Mouse (Mus musculus) thymus, postnatal 0 days (tissue): ENCODE data around the gene Vasp. TPM values are rescaled to one million over a fixed set of nuclear protein-coding genes. Genes with fewer than 3 reads are reported as not detected.

Source experiments
- DNase-seq: peaks from one replicate; pipeline ENCODE4 v3.0.0-alpha.2; 2015; ENCODE audit warnings: low spot score
- polyA plus RNA-seq: library from polyadenylated mRNA; unstranded; fragments of >200 nt; fragmentation: Nextera tagmentation; extraction: Ambion mirVana; gene quantifications from 2 replicates; pipeline ENCODE4 v1.2.1, GENCODE M21; 2015

Vasp gene
- polyA plus RNA-seq, 1 experiment from 2014 or later, result 74.3 TPM

DNA sequence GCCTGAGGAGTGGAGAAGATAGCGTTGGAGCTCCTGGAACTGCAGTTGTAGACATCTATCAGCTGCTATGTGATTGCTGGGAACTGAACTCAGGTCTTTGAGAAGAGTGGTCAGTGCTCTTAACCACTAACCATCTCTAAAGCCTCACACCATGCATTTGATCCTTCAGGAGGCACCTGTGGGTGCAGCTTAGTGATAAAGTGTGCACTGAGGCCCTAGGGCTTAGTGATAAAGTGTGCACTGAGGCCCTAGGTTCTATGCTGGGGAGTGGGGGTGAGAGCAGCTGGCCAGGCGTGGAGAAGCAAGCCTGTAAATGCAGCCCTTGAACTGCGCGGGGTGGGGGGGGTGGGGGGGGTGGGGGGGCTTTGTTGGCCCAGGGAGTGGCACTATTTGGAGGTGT is 31.6 kb downstream of the Vasp start:
- DNase-seq, result no peak

DNA sequence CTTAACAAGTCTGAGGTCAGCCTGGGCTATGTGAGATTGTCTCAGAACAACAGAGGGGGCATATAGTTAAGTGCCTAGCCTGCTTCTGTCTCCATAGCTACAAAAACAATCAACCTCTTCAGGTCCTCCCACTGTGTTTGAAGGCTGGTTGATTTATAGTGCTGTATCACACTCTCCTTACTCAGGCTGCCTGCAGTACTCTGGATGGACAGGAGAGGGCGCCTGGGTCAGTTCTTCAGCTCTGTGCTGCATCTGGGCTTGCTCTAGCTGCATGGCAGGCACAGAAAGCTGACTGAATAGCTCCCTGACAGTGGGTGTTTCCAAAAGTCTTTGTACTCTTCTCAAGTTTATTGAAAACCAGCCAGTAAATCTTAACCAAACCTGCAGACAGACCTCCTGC is 32.2 kb downstream of the Vasp start:
- DNase-seq, result peak; percentile 87

DNA sequence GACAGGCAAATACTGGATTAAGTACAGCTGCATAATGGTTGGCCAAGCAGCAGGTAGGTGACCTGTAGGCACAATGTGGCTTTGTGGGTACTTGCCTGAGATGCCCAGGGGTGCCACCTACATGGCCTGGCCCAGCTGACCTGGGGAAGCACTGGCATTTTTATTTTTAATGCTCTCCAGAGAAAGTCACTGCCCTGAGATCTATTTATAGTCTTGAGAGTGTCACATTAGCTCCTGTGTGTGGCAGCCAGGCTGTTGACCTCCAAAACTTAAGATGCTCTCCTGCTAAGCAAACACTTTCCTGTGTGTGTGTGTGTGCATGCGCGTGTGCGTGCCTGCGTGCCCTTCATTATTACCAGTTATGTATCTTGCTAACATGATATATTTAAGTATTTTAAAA is 33.3 kb downstream of the Vasp start:
- DNase-seq, result no peak

DNA sequence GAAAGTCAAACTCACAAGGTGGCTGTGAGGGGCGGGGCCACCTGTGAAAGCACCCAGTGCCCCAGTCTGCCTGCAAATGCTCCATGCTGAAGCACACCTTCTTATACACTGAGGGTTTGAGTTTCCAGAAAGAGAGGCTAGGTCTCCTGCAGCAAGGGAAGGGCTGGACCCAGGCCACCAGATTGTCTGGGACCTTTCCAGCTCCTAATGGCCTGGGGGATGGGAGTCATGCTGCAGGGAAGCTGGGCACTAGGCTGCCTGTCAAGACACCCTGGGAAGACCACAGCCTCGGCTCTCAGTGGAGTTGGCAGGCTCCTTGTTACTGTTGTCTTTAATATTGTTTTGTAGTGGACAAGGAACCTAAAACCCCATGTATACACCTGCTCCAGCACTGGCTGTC is 35.2 kb downstream of the Vasp start:
- no peak for DNase-seq

DNA sequence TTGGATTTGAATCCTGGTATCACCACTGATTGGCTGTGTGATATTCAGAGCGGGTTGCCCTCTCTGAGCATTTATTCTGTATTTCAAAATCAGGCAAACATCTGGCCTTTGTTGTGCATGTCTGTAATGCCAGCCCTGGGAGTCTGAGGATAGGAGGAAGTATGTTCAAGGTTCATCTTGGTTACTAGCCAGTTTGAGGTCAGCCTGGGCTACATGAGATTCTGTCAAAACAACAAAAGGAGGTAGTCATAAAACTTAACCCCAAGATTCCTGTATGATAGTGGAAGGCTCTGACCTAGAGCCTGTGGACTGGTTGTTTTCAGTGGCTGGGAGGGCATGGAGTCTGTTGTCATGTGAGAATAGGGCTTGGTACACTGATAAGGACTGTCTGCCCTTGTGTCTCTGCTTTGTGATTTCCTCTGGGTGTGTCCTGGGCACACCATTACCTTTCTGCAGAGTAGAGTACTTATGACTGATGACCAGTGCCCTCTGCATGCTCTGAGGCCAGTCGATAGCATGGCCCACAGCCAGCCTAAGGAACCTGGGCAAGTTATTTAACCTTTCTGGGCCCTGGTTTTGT is 36.4 kb downstream of the Vasp start:
- DNase-seq, result no peak

DNA sequence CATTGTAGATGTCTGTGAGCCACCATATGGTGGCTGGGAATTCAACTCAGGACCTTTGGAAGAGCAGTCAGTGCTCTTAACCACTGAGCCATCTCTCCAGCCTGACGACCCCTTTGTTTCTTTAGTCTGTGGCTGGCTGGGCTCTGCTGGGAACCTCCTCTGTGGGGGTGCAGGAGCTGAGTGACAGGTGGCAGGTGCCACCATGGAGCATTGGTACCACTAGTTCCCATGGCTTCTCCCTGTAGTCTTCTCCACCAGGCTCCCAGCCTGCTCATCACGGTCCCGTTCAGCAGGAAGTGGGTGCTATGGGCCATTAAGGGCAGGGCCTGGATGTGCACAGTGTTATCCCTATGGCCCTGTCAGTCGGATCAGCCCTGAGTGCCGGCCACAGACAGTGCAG is 37.0 kb downstream of the Vasp start:
- DNase-seq, result no peak

DNA sequence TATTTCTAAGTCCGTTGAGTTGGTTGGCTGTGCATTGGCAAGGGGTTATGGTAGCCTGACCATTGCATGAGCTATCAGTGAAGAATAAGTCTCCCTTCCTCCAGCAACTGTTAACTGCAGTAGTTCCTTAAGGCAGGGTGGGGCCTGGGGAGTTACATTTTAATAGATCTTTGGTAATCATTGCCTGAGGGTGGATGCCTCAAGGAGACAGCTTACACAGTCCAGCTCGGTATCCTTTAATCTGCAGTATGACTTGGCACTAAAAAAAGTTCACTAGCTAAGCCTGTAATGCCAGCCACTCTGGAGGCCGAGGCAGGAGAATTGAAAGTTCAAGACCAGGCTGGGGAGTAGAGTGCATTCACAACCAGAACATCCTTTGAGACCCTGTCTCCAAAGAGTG is 39.8 kb downstream of the Vasp start:
- no peak for DNase-seq

DNA sequence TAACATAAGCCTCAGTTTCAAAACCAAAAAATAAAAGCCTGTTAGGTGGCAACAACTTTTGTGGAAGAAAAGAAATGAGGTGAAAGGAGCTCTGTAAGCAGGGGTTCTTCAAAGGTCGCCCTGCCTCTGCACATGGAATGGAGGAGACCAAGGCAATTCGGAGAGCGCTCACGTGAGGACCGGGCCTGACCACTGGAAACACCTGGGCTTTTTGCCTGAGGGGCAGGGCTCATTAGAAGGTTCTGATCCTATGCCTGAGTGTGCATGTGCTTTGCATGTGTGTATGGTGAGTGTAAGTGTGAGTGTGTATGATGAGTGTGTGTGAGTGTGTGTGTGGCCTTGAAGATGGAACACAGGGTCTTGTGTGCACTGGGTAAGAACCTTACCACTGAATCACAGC is 40.7 kb downstream of the Vasp start:
- no peak for DNase-seq

DNA sequence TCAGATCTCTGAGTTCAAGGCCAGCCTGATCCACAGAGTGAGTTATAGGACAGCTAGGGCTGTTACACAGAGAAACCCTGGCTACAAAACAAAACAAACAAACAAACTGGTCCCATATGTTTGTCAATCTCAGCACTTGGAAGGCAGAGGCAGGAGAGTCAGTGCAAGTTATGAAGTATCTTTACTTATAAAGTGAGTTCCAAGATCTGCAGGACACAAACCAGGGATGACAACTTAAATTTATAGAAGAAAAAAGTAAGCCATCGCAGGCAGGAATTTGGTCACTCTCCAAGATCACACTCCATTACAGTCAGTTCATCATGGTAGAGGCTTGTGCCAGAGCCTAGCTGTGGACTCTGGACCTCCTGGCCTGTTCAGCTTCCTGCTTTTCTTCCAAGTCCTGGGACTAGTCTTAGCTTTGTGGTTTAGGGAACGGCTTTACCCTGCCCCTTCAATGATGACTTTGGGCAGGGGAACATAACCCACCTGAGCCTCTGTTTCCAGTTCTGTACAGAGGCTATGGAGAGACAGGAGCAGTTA is 41.5 kb downstream of the Vasp start:
- DNase-seq, result no peak

DNA sequence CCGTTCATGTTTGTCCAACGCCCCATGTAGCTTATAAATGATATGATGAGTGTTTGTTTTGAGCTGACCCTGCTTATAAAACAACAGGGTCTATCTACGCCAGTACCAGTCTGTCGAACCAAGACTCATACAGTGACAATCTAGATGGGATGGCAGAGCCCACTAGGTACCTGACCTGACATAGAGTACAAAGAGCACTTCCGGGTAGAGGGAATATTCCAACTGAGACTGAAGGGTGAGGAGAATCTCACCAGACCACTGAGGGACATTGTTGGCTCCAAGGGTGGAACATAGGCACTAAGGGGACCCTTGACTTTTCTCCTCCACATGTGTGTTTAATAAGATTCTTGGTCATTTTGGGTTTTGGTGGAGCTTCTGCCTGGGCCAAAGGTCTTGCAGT is 42.2 kb downstream of the Vasp start:
- DNase-seq, result peak; percentile 8

DNA sequence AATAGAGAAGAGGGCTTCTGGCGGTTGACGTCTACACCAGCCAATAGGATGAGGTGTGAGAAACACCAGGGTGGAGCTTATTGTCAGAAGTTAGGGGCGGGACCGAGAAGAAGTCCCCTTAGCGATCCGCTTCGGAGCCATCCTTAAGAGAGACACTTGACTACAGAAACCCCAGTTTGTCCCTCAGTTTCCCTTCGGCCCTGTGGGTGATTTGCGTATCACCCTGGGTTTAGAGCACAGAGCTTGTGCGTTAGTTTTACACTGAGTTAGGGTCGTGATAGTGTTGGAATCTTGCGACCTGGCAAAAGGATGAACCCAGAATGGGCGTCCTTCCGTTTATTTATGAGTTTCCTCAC is 42.8 kb downstream of the Vasp start:
- no peak for DNase-seq

DNA sequence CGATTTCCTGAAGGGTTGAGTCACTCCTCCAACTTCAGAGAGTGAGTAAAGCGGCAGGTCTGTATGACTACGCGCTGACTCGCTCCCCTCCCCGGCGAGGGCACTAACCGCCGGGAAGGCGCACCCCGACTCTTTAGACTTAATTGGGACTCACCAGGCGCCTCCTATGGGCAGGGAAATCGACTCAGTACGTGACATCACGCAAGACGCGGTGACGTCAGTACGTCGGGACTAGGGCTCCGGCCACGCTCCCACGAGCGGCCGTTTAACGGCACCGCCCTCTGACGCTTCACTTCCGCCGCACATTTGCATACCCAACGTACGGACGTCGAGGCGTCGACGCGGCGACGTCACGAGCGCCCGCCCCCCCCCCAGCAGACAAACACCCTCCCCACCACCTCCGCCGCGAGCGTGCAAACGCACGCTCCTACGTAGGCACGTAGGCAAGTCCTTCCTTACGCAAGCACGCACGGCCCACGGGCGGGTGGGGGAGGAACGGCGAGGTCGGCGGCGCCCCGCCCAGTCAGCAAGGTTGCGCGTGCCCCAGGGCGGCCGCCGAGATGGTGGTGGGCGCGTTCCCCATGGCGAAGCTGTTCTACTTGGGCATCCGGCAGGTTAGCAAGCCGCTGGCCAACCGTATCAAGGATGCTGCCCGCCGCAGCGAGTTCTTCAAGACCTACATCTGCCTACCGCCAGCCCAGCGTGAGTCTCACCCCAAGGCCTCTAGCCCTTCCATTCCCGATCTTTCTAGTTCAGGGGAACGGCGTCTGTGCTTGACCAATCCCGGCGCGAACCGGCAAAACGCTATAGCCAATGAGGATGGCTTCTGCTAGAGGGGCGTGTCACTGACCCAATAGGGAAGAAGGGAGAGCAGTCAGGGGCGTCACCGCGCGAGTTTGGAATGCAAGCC is 43.5 kb downstream of the Vasp start, which contains the start of gene Opa3:
Gene Opa3 (plus strand): TSS at position 452 of the 910 bp plus-strand sequence.
- peak; percentile 100 for DNase-seq

DNA sequence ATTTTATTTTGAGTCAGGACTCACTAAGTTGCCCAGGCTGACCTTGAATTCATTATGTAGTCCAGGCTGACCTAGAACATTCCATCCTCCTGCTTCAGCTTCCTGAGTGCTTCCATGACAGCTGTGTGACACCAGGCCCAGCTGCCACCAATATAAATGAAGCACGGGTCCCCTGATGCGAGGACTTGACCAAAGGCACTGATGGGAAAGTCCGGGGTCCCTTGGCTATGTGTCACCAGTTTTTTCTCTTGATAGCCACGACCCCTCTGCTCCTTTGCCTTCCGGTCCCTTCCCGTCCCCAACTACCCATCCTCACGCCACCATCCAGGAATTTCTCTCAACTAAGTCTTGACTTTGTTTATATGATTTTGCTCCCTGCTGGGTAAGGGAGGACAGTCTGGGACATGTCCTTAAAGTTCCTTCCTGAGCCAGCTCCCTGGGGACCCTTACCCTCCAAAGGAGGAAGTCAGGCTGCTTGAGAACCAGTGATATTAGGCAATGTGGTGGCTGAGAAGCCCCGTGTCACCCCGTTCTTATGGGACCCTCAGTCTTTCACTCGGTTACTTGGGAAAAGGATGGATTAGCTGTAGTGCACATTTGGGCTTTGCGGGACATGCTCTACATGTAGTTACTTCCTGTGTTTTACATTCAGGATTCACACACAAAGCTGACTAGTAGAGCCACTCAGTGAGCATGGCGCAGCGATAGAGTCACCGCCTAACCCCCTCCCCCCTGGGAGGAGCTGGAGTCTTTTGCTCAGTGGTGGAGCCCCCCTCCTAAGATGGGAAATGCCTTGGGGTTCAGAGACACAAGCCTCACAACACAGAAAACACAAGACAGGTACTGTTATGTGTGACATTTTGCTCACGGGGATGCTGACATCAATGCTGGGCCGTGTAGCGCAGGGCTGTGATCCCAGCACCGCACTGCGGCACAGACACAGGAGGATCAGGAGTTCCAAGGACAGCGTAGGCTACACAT is 44.5 kb downstream of the Vasp start:
- DNase-seq, result peak; percentile 68

DNA sequence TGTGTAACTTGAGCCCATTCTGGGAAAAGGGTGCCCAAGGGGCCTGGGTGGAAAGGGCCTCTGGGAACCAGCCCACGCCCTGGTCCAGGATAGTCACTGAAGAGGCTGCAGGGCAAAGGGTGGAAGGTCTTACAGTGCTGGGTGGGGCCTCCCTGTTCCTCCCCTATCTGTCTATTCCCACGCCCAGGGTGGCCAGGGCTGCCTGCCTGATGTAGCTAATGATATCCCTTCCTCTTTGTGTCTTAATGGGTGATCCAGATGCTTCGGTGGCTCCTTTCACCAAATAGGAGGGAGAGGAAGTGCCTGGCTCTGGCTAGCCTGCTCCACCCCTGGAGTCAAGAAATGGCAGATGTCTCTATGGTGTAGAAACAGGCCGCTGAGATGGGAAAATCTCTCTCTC is 46.7 kb downstream of the Vasp start:
- no peak for DNase-seq

DNA sequence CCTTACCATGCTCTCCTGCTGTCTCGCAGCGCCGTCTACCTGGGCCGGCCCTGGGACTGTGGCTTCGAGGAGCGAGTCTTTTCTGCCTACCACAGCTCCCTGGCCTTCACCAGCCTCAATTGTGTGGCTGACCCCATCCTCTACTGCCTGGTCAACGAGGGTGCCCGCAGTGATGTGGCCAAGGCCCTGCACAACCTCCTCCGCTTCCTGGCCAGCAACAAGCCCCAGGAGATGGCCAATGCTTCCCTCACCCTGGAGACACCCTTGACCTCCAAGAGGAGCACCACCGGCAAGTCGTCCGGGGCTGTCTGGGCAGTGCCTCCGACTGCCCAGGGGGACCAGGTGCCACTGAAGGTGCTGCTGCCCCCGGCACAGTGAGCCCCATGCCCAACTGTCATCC is 48.7 kb downstream of the Vasp start:
- DNase-seq, result no peak

DNA sequence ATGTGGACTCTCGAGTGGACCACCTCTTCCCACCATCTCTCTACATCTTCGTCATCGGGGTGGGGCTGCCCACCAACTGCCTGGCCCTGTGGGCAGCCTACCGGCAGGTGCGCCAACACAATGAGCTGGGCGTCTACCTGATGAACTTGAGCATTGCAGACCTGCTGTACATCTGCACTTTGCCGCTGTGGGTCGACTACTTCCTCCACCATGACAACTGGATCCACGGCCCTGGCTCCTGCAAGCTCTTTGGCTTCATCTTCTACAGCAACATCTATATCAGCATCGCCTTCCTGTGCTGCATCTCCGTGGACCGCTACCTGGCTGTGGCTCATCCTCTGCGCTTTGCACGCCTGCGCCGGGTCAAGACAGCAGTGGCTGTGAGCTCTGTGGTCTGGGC is 49.4 kb downstream of the Vasp start:
- no peak for DNase-seq

DNA sequence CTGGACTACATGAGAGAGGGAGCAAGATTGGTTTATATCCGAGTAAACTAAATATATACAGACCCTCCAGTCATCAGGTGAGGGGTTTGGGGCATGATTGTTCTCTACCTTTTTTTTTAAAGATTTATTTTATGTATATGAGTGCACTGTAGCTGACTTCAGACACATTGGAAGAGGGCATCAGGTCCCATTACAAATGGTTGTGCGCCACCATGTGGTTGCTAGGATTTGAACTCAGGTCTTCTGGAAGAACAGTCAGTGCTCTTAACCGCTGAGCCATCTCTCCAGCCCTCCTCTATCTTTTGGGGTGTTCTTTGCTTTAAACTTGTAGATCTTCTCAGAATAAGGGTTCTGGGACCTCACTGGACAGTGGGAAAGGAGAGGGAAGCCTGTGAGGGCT is 51.6 kb downstream of the Vasp start:
- DNase-seq, result no peak

DNA sequence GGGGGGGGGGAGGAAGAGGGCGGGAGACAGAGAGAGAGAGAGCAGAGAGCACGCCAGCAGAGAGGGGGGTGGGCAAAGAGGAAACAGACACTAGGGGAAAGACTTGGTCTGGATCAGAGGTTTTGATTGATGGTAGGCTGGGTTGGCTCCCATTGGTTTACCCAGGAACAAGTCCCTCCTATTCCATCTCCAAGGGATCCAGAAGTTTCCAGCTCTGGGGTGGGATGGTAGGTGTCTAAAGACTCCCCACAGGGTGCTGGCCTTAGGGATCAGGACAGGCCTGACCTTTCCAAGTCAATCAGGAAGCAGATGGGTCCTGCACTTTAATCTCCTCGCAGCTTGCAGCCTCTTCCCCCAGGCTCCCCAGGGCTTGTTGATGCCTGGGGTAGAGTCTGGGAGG is 53.7 kb downstream of the Vasp start:
- DNase-seq, result no peak

DNA sequence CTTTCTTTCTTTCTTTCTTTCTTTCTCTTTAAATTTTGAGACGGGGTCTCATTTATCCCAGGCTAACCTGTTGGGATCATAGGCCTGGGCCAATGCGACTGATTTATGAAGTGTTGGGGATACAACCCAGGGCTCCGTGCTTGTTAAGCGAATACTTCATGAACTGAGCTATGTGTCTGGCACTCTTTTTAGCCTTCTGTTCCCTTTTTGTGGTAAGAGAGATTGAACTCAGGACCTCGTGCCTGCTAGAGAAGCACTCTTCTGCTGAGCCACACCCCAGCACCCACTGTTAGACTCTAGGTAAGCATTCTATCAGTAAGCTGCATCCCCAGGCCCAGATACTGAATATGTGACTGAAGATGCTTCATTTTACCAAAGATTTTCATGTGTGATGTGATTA is 54.1 kb downstream of the Vasp start:
- DNase-seq, result no peak

DNA sequence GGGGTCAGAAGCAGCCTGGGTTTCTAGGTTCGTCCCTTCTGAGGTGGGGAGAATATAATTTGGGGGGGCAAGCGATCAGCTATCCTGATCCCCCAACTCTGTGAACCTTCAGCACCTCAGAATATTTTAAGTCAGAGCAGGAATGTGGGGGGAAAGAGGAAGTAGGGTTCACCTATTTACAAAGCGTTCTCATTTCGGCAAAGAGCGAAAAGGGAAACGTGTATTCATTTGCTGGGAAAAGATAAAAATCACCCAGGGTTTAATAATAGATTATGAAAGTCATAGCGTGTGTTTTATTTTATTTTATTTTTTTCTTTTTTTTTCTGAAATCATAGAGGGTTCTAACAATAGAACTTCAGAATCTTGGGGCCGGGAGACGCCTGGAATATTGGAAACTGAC is 56.7 kb downstream of the Vasp start:
- no peak for DNase-seq

DNA sequence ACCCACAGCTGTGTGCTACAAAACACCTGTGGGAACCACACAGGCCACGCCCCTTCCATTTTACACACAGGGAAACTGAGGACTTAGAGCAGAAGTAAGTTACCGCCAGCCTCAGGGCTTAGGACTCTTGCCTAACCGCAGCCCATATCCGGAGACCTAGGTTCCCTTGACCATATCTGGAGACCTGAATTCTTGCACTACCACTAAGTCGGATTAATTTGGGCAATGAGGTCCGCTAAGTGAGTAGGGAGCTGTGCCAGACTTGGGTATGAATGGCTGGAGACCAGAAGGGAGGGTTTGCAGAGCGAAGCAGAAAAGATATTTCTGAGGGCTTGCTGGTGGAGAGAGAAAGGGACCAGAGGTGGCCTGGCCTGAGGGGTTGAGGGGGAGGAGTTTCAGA is 57.2 kb downstream of the Vasp start:
- DNase-seq, result no peak

DNA sequence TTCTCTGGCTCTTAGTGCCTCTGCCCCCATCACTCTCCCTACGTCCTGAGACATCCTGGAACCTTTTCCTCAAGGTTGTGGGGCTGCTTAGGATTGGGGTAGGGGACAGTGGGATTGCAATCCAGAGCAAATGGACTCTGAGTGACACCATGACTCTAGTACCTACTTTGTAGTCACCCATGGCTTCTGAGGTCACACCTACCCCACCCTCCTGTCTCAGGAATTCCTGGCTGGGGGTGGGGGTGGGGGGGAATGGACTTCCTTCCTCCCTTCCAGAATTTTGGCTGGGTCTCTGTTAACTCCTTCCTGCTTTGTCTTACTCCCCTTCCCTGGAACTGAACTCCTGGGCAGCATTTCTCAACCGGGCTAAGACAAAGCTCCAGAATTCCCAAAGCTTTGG is 58.2 kb downstream of the Vasp start:
- DNase-seq, result no peak
